Mouse (Mus musculus) testis, adult 2 months (tissue): ENCODE measurements around the gene Smim14.

Experiments used
- CTCF ChIP-seq: fragments of 200-500 bp; IDR thresholded peaks from 2 replicates; pipeline ENCODE4 v1.5.1; 2012; ENCODE audit warnings: low read depth, mild to moderate bottlenecking, inconsistent platforms, low read length, moderate library complexity; ENCODE audit not compliant: control insufficient read depth, insufficient read depth, insufficient replicate concordance
- POLR2A ChIP-seq: fragments of 200-500 bp; IDR thresholded peaks from 2 replicates; pipeline ENCODE4 v1.6.1; 2012; ENCODE audit warnings: low read depth, mild to moderate bottlenecking, inconsistent platforms, low read length, moderate library complexity; ENCODE audit not compliant: control insufficient read depth

GRCm38 (mm10) chr5:65487381-65487780 lies 49.6 kb downstream of the Smim14 start:
- no peak for TF ChIP-seq POLR2A
- no peak for TF ChIP-seq CTCF
